Mouse (Mus musculus) left cerebral cortex, adult 18-20 months (tissue): ENCODE results near the gene Ccdc151. TPM values are rescaled to one million over a fixed set of nuclear protein-coding genes. Genes with fewer than 3 reads are reported as not detected.
A peak's percentile ranks its signal among the peaks of the same experiment; 100 is the strongest.

Experiments
- DNase-seq, 2 experiments: peaks; one replicate each; pipeline ENCODE4 v3.0.0; 2021 to 2022; ENCODE audit warnings: low spot score in 2 of 2, mixed read lengths in 1 of 2
- total RNA-seq, 2 experiments: library from RNA; stranded (reverse); gene quantifications; 2 replicates each; pipeline ENCODE4 v1.2.3; 2021

Gene Ccdc151
- total RNA-seq, 2 experiments from 2014 or later: 8.1 TPM

GRCm38 (mm10) chr9:22000296-22000695 lies 2.1 kb downstream of the Ccdc151 start:
- no peak for DNase-seq

- no peak for DNase-seq
These were observed 6.1 kb downstream of the Ccdc151 start for GRCm38 (mm10) chr9:21996178-21996867.

GRCm38 (mm10) chr9:21992227-21992626 lies 10.2 kb downstream of the Ccdc151 start:
- no peak for DNase-seq

- no peak for DNase-seq
These were observed 13.0 kb downstream of the Ccdc151 start, which contains the start of gene Rgl3 for GRCm38 (mm10) chr9:21989230-21990110. TSS of gene Rgl3 (minus strand) at chr9:21989446.

- no peak for DNase-seq
These were observed 13.9 kb downstream of the Ccdc151 start for GRCm38 (mm10) chr9:21988421-21989101.

- DNase-seq: no peak
These were observed 14.7 kb downstream of the Ccdc151 start for GRCm38 (mm10) chr9:21987592-21988342.

- no peak for DNase-seq
These were observed 18.5 kb downstream of the Ccdc151 start for GRCm38 (mm10) chr9:21983911-21984310.

- no peak for DNase-seq
These were observed 23.9 kb downstream of the Ccdc151 start for GRCm38 (mm10) chr9:21978398-21979128.

- DNase-seq: no peak
These were observed 24.5 kb downstream of the Ccdc151 start for GRCm38 (mm10) chr9:21977972-21978371.

- DNase-seq: no peak
These were observed 25.1 kb downstream of the Ccdc151 start for GRCm38 (mm10) chr9:21977331-21977730.

GRCm38 (mm10) chr9:21976626-21977175 lies 25.7 kb downstream of the Ccdc151 start:
- DNase-seq: no peak

- no peak for DNase-seq
These were observed 33.1 kb downstream of the Ccdc151 start for GRCm38 (mm10) chr9:21969304-21969703.

- no peak for DNase-seq
These were observed 33.6 kb downstream of the Ccdc151 start for GRCm38 (mm10) chr9:21968883-21969282.

GRCm38 (mm10) chr9:21963417-21963816 lies 39.0 kb downstream of the Ccdc151 start, which contains the start of gene Epor:
TSS of gene Epor (minus strand) at chr9:21963506.
- no peak for DNase-seq

- peak; percentile 78 to 86 for DNase-seq
These were observed 39.9 kb downstream of the Ccdc151 start for GRCm38 (mm10) chr9:21962416-21963059.

GRCm38 (mm10) chr9:21962010-21962409 lies 40.4 kb downstream of the Ccdc151 start:
- DNase-seq: no peak

GRCm38 (mm10) chr9:21961366-21961980 lies 41.0 kb downstream of the Ccdc151 start:
- DNase-seq: no peak

GRCm38 (mm10) chr9:21960558-21961208 lies 41.8 kb downstream of the Ccdc151 start:
- DNase-seq: no peak
